Mouse (Mus musculus): ENCODE results near the gene Ubc. TPM values are rescaled to one million over a fixed set of nuclear protein-coding genes. Genes with fewer than 3 reads are reported as not detected.

Ubc gene
- total and polyA plus RNA-seq, 2 experiments = 634 to 990 TPM

DNA sequence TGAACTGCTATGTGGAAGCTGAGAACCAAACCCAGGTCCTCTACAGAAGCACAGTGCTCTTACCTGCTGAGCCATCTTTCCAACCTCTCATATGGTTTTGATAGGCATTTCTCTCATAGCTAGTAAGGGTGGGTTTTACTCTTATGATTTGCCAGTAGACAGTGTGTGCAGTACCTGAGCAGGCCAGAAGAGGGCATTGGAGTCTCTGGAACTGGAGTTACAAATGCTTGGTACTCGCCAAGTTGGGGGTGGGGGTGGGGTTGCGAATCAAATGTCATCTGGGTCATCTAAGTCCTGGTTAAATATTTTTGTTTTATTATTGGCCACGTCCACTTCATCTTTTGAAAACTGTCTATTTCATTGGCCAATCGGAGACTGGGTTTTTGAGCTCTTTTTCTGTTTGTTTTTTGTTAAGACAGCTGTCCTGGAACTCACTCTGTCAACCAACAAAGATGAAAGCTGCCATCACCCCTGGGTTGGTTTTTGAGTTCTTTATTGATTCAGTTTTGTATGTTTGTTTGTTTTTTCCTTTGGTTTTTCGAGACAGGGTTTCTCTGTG lies 22.0 kb upstream of the Ubc start:
- peaks cover 17% of the 10 kb centered on the region for H3K4me1 ChIP-seq (ENCODE audit: control insufficient read depth, insufficient read depth, low read length)
- H3K4me3 ChIP-seq (ENCODE audit: insufficient read depth, low read depth, low read length) = no peak overlapping the region
- no peaks in the 10 kb centered on the region for H3K79me2 ChIP-seq (ENCODE audit: control insufficient read depth, insufficient read depth, low read length)
- 14% methylated on average over 5 of the region's 5 CpGs for WGBS
- H3K9ac ChIP-seq (ENCODE audit: low read depth, low read length) = no peak overlapping the region
- H3K36me3 ChIP-seq (ENCODE audit: control insufficient read depth, insufficient read depth, low read length) = peaks cover 10% of the 10 kb centered on the region; the same call in 1 of the 2 replicates
- DNase-seq (ENCODE audit: extremely low read depth, low read depth, low spot score) = peak; percentile 97
- no peaks in the 10 kb centered on the region for H3K27me3 ChIP-seq (ENCODE audit: control insufficient read depth, insufficient read depth, low read length)
- peak; percentile 63 for TF ChIP-seq CTCF (IDR thresholded peaks at IDR 0.05; ENCODE audit: low read depth, low read length)
- no peak for TF ChIP-seq POLR2A (IDR thresholded peaks at IDR 0.05; ENCODE audit: extremely low read depth, insufficient read depth, low read length)
- peak overlapping the region; percentile 97 for H3K27ac ChIP-seq (replicated peaks; ENCODE audit: insufficient read depth, low read depth, low read length)

GRCm38 (mm10) chr5:125409348-125410090 lies 19.5 kb upstream of the Ubc start:
- H3K9ac ChIP-seq (ENCODE audit: low read depth, low read length) = peak overlapping the region; percentile 70
- H3K27ac ChIP-seq (replicated peaks; ENCODE audit: insufficient read depth, low read depth, low read length) = peak overlapping the region; percentile 79
- DNase-seq (ENCODE audit: extremely low read depth, low read depth, low spot score) = peak; percentile 67
- peaks cover 25% of the 10 kb centered on the region for H3K4me1 ChIP-seq (ENCODE audit: control insufficient read depth, insufficient read depth, low read length)
- WGBS = 34% methylated on average over 20 of the region's 20 CpGs
- TF ChIP-seq POLR2A (IDR thresholded peaks at IDR 0.05; ENCODE audit: extremely low read depth, insufficient read depth, low read length) (no peak), CTCF (IDR thresholded peaks at IDR 0.05; ENCODE audit: low read depth, low read length) (no peak)
- peak overlapping the region; percentile 57 for H3K4me3 ChIP-seq (ENCODE audit: insufficient read depth, low read depth, low read length)
- no peaks in the 10 kb centered on the region for H3K79me2 ChIP-seq (ENCODE audit: control insufficient read depth, insufficient read depth, low read length)
- H3K27me3 ChIP-seq (ENCODE audit: control insufficient read depth, insufficient read depth, low read length) = no peaks in the 10 kb centered on the region
- H3K36me3 ChIP-seq (ENCODE audit: control insufficient read depth, insufficient read depth, low read length) = 0 out of 2 replicates have a peak, but pooled peaks cover 2% of the 10 kb centered on the region

DNA sequence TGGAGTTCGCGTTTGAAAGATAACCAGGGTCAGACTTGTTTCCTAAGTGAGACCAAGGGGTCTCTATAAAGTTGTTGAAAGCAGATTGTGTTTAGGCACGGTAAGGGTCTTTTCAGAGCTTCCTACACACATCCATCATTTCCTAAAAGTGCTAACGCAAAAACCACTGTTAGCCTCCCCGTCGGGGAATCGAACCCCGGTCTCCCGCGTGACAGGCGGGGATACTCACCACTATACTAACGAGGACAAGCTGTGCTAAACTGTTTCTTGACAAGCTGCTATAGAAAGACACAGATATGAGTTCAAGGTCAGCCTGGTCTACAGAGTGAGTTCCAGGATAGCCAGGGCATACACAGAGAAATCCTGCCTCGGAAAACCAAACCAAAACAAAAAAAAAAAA lies 18.8 kb upstream of the Ubc start:
- Histone ChIP-seq H3K27ac (replicated peaks; ENCODE audit: insufficient read depth, low read depth, low read length) (peak overlapping the region; percentile 79), H3K79me2 (ENCODE audit: control insufficient read depth, insufficient read depth, low read length) (no peaks in the 10 kb centered on the region), H3K4me3 (ENCODE audit: insufficient read depth, low read depth, low read length) (peak overlapping the region; percentile 57), H3K36me3 (ENCODE audit: control insufficient read depth, insufficient read depth, low read length) (no peaks in the 10 kb centered on the region), H3K4me1 (ENCODE audit: control insufficient read depth, insufficient read depth, low read length) (peaks cover 24% of the 10 kb centered on the region), H3K9ac (ENCODE audit: low read depth, low read length) (peak overlapping the region; percentile 70), H3K27me3 (ENCODE audit: control insufficient read depth, insufficient read depth, low read length) (no peaks in the 10 kb centered on the region)
- WGBS = 2% methylated on average over 13 of the region's 13 CpGs
- TF ChIP-seq POLR2A (IDR thresholded peaks at IDR 0.05; ENCODE audit: extremely low read depth, insufficient read depth, low read length) (no peak), CTCF (IDR thresholded peaks at IDR 0.05; ENCODE audit: low read depth, low read length) (no peak)
- peak; percentile 90 for DNase-seq (ENCODE audit: extremely low read depth, low read depth, low spot score)

GRCm38 (mm10) chr5:125407910-125408575 lies 18.0 kb upstream of the Ubc start:
- H3K79me2 ChIP-seq (ENCODE audit: control insufficient read depth, insufficient read depth, low read length) = no peaks in the 10 kb centered on the region
- H3K4me3 ChIP-seq (ENCODE audit: insufficient read depth, low read depth, low read length) = no peak overlapping the region
- no peak overlapping the region for H3K9ac ChIP-seq (ENCODE audit: low read depth, low read length)
- H3K27me3 ChIP-seq (ENCODE audit: control insufficient read depth, insufficient read depth, low read length) = no peaks in the 10 kb centered on the region
- H3K27ac ChIP-seq (replicated peaks; ENCODE audit: insufficient read depth, low read depth, low read length) = no peak overlapping the region
- DNase-seq (ENCODE audit: extremely low read depth, low read depth, low spot score) = peak; percentile 42
- TF ChIP-seq CTCF (IDR thresholded peaks at IDR 0.05; ENCODE audit: low read depth, low read length) (no peak), POLR2A (IDR thresholded peaks at IDR 0.05; ENCODE audit: extremely low read depth, insufficient read depth, low read length) (no peak)
- H3K36me3 ChIP-seq (ENCODE audit: control insufficient read depth, insufficient read depth, low read length) = no peaks in the 10 kb centered on the region
- peaks cover 19% of the 10 kb centered on the region for H3K4me1 ChIP-seq (ENCODE audit: control insufficient read depth, insufficient read depth, low read length)
- 65% methylated on average over 14 of the region's 14 CpGs for WGBS

DNA sequence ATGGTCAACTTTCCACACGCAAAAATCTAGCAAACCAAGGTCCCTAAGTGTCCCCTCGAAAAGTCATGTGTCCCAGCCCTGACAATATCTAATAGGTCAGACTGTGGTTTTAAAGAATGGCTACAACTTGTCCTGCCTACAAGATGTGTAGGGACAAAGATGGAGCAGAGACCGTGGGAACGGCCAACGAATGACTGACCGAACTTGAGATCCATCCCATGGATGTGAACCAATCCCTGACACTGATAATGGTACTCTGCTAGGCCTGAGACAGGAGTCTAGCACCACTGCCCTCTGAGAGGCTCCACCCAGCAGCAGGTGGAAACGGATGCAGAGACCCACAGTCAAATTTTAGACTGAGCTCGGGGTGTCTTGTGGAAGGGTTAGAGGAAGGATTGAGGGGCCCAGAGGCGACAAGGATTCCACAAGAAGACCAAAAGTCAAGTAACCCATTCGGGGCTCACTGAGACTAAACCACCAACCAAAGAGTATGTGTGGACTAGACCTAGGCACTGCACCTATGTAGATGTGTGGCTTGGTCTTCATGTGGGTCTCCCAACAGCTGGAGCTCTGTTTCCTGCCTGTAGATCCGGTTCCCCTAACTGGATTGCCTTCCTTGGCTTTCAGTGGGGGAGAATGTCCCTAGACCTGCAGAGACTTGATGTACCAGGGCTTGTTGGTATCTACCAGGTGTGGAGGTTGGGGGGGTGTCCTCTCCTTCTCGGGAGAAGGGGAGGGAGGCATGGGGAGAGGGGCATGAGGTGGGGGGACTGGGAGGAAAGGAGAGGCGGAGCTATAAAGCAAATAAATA lies 17.2 kb upstream of the Ubc start:
- no peaks in the 10 kb centered on the region for H3K36me3 ChIP-seq (ENCODE audit: control insufficient read depth, insufficient read depth, low read length)
- DNase-seq (ENCODE audit: extremely low read depth, low read depth, low spot score) = no peak
- no peak overlapping the region for H3K27ac ChIP-seq (replicated peaks; ENCODE audit: insufficient read depth, low read depth, low read length)
- no peak overlapping the region for H3K4me3 ChIP-seq (ENCODE audit: insufficient read depth, low read depth, low read length)
- WGBS = 65% methylated on average over 13 of the region's 13 CpGs
- no peaks in the 10 kb centered on the region for H3K27me3 ChIP-seq (ENCODE audit: control insufficient read depth, insufficient read depth, low read length)
- TF ChIP-seq CTCF (IDR thresholded peaks at IDR 0.05; ENCODE audit: low read depth, low read length) (no peak), POLR2A (IDR thresholded peaks at IDR 0.05; ENCODE audit: extremely low read depth, insufficient read depth, low read length) (no peak)
- H3K79me2 ChIP-seq (ENCODE audit: control insufficient read depth, insufficient read depth, low read length) = no peaks in the 10 kb centered on the region
- H3K9ac ChIP-seq (ENCODE audit: low read depth, low read length) = no peak overlapping the region
- peaks cover 17% of the 10 kb centered on the region for H3K4me1 ChIP-seq (ENCODE audit: control insufficient read depth, insufficient read depth, low read length)

Data from liver, adult 2 months (tissue).